Mouse (Mus musculus): ENCODE results near the gene Dlgap3. TPM values are rescaled to one million over a fixed set of nuclear protein-coding genes. Genes with fewer than 3 reads are reported as not detected.
A peak's percentile ranks its signal among the peaks of the same experiment; 100 is the strongest.

The Dlgap3 gene
- polyA plus RNA-seq (2015; fragmentation: Nextera tagmentation; extraction: Ambion mirVana) = 11.6 and 12.5 TPM in 2 replicates

DNA sequence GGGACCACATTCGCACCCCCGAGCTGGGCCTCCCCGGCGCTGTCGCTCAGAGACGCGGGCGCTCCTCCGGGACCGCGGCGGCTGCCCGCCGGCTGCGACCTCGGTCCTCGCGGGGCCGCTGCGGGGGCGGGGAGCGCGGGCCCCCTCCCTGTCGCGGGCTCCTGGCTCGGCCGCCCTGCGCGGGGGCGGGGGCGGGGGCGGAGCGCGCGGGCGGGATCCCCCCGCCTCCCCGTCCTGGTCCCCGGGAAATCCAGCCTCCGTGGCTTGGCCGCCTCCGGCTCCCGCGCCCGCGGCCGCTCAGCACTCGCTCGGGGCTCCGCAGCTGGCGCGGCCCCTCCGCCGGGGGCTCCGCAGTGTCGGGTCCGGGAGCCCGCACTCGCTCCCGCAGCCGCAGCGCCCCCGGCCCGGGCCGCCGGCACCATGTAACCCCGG lies at the start of gene Dlgap3:
Gene Dlgap3, plus strand, starts transcription at position 291 of the 432 bp plus-strand sequence.
- H3K9me3 ChIP-seq = no peaks in the 10 kb centered on the region
- H3K4me1 ChIP-seq = peaks cover 53% of the 10 kb centered on the region
- under 1% methylated on average over 63 of the region's 67 CpGs for WGBS
- H3K36me3 ChIP-seq = no peaks in the 10 kb centered on the region
- peak within 1 kb of the TSS; percentile 62 for H3K27ac ChIP-seq (replicated peaks)
- peak; percentile 69 for ATAC-seq (replicated peaks)
- peak within 1 kb of the TSS; percentile 65 for H3K9ac ChIP-seq (replicated peaks)
- no peaks in the 10 kb centered on the region; the same call in 1 of the 2 replicates for H3K27me3 ChIP-seq
- H3K4me3 ChIP-seq = peak within 1 kb of the TSS; percentile 68
- H3K4me2 ChIP-seq (replicated peaks) = peak within 1 kb of the TSS; percentile 96

DNA sequence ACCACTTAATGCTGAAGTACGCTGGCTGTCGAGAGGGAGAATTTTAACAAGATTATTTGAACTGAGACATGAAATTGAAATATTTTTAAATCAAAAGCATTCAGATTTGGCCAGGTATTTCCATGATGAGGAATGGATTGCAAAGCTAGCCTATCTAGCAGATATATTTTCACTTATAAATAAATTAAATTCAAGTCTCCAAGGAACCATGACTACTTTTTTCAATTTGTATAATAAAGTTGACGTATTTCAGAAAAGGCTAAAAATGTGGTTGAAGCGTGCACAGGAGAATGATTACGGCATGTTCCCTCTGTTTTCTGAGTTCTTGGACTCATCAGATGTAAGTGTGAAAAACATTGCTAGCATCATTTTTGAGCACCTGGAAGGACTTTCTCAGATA lies 45.6 kb upstream of the Dlgap3 start, which contains the start of gene Tmem35b:
Gene Tmem35b, plus strand, starts transcription at position 301 of the 400 bp plus-strand sequence.
- no peak within 1 kb of the TSS for H3K4me2 ChIP-seq (replicated peaks)
- H3K27me3 ChIP-seq = no peaks in the 10 kb centered on the region
- no peak within 1 kb of the TSS for H3K4me3 ChIP-seq
- no peak within 1 kb of the TSS for H3K27ac ChIP-seq (replicated peaks)
- H3K36me3 ChIP-seq = 0 out of 2 replicates have a peak, but pooled peaks cover 3% of the 10 kb centered on the region
- no peaks in the 10 kb centered on the region for H3K9me3 ChIP-seq
- ATAC-seq (replicated peaks) = no peak
- no peak within 1 kb of the TSS for H3K9ac ChIP-seq (replicated peaks)
- H3K4me1 ChIP-seq = peaks cover 7% of the 10 kb centered on the region
- 96% methylated on average over 5 of the region's 5 CpGs for WGBS

DNA sequence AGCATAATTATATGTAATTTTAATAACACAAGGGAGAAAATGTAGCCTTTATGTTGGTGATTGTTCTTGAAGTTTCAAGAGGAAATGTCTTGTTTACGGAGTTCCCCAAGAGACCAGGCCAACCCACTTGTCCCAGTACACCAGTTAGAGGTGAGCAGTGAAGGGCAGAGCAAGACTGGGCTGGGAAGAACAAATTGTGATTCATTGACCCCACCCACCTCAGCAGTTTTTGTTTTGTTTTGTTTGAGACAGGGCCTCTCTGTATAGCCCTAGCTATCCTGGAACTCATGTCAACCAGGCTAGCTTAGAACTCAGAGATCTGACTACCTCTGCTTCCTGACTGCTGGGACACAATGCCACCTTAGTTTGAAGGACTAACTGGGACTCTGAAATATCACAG lies 44.7 kb upstream of the Dlgap3 start:
- 0 out of 2 replicates have a peak, but pooled peaks cover 3% of the 10 kb centered on the region for H3K36me3 ChIP-seq
- no peak for ATAC-seq (replicated peaks)
- H3K27me3 ChIP-seq = no peaks in the 10 kb centered on the region
- no peak overlapping the region for H3K4me3 ChIP-seq
- 88% methylated on average over 1 of the region's 1 CpGs for WGBS
- no peak overlapping the region for H3K4me2 ChIP-seq (replicated peaks)
- no peaks in the 10 kb centered on the region for H3K9me3 ChIP-seq
- no peak overlapping the region for H3K27ac ChIP-seq (replicated peaks)
- H3K9ac ChIP-seq (replicated peaks) = no peak overlapping the region
- H3K4me1 ChIP-seq = peaks cover 7% of the 10 kb centered on the region

DNA sequence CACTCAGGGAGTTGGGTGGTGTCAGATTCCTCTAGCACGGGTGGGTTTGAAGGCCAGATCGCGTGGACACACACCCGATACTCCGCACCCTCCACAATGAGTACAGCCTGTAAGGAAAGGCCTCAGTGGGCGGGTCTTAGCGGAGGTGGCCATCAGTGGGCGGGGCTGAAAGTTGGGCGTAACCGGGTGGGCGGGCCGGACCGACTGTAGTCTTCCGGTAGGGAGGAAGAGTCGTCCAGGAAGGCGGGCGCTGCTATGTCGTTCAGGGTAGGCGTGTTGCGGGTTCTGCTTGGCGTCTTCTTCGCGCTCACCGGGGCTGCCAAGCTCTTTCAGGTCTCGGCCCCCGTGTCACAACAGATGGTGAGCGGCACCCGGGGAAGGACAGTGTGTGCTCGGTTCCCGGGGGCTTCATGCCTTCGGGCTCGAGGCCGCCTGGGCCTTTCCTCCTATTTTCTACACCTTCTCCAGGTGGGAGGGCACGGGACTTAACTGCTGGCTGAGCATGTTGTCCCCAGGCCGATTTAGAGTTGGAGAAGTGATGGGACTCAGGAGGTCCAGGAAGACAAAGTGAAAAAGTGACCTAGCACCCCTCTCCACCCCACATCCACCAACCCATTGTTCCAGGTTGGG lies 43.1 kb upstream of the Dlgap3 start:
- H3K9me3 ChIP-seq = no peaks in the 10 kb centered on the region
- WGBS = under 1% methylated on average over 34 of the region's 35 CpGs
- H3K4me2 ChIP-seq (replicated peaks) = peak overlapping the region; percentile 72
- ATAC-seq (replicated peaks) = peak; percentile 91
- H3K27ac ChIP-seq (replicated peaks) = no peak overlapping the region
- peaks cover 7% of the 10 kb centered on the region for H3K4me1 ChIP-seq
- H3K36me3 ChIP-seq = 0 out of 2 replicates have a peak, but pooled peaks cover 3% of the 10 kb centered on the region
- H3K27me3 ChIP-seq = no peaks in the 10 kb centered on the region
- peak overlapping the region; percentile 47 for H3K4me3 ChIP-seq
- H3K9ac ChIP-seq (replicated peaks) = peak overlapping the region; percentile 53

DNA sequence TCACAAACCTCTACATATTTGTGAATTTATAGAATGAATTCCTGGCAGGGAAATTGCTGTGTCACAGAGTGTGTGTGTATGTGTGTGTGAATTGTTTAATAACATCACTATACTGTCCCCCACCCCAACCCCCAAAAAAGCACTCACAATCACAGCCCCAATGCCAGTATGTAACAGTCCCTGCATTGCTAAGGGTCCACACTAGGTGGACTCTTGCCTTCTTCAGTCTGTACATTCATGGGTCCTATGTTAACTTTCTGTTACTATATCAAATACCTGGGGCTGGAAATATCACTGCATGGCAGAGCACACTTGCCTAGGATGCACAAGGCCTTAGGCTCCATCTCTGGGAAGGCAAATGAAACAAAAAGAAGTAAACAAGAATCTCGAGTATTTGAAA lies 34.3 kb upstream of the Dlgap3 start:
- Histone ChIP-seq H3K4me1 (no peaks in the 10 kb centered on the region), H3K36me3 (no peaks in the 10 kb centered on the region), H3K4me2 (replicated peaks) (no peak overlapping the region), H3K27ac (replicated peaks) (no peak overlapping the region), H3K9ac (replicated peaks) (no peak overlapping the region), H3K9me3 (no peaks in the 10 kb centered on the region), H3K4me3 (no peak overlapping the region), H3K27me3 (no peaks in the 10 kb centered on the region)
- 59% methylated on average over 1 of the region's 1 CpGs for WGBS
- ATAC-seq (replicated peaks) = no peak

DNA sequence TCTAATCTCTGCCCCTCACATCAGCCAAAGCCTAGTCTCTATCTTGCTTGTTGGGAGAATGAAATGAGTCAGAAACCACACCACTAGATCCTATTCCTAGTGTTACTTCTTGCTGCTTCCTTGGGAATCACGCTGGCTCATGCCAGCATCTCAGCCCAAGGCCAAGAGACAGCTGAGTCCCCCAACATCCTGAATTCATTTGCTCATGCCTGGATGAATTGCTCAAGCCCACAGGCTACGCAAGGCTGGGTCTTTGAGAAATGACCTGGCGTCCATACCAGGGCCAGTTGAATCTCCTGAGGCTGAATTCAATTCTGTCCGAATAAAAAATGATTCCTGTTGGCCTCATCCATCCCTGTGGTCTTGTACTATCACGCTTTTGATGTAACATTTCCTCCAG lies 31.4 kb upstream of the Dlgap3 start:
- H3K4me3 ChIP-seq = no peak overlapping the region
- H3K27me3 ChIP-seq = no peaks in the 10 kb centered on the region
- no peaks in the 10 kb centered on the region for H3K9me3 ChIP-seq
- WGBS = 89% methylated on average over 5 of the region's 5 CpGs
- ATAC-seq (replicated peaks) = no peak
- no peak overlapping the region for H3K4me2 ChIP-seq (replicated peaks)
- no peaks in the 10 kb centered on the region for H3K36me3 ChIP-seq
- H3K4me1 ChIP-seq = no peaks in the 10 kb centered on the region
- no peak overlapping the region for H3K9ac ChIP-seq (replicated peaks)
- H3K27ac ChIP-seq (replicated peaks) = no peak overlapping the region

DNA sequence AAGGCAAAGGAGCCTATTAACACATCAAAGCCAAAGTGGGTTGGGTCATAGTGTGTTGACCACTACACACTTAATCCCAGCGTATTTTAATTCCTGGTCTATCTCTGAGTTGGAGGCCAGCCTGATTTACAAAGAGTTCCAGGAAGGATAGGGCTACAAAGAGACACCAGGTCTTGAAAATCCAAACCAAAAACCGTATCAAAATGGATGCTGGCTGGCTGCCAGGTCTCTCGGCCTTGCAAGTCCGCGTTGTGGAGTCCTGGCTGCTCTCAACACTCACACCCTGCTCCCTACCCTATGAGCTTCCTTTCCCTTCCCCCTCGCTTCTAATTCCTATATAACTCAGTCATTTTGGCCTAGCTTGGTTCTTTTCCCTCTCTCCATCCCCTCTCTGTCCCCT lies 30.5 kb upstream of the Dlgap3 start:
- H3K27ac ChIP-seq (replicated peaks) = no peak overlapping the region
- no peak overlapping the region for H3K4me2 ChIP-seq (replicated peaks)
- no peaks in the 10 kb centered on the region for H3K36me3 ChIP-seq
- no peaks in the 10 kb centered on the region for H3K4me1 ChIP-seq
- H3K9ac ChIP-seq (replicated peaks) = no peak overlapping the region
- no peaks in the 10 kb centered on the region for H3K9me3 ChIP-seq
- WGBS = 25% methylated on average over 6 of the region's 6 CpGs
- no peak overlapping the region for H3K4me3 ChIP-seq
- H3K27me3 ChIP-seq = no peaks in the 10 kb centered on the region
- no peak for ATAC-seq (replicated peaks)

DNA sequence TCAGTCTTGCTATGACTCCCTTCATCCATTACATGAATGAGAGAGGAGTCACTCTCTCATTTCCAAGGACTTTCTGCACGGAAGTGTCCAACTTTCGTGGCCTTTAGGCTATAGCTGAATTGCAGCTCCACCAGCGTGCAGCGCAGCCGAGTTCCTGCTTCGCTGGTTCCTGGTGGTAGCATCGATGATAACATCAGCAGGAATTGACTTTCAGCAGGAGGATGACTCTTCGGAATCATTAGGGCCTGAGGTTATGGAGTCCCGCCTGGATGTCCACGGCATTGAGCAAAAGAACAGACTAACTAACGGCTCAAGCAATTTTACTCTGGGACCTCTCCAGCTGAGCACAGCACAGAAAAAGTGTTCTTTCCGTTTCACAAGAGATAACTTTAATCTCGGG lies 19.0 kb upstream of the Dlgap3 start:
- H3K9ac ChIP-seq (replicated peaks) = no peak overlapping the region
- H3K27me3 ChIP-seq = no peaks in the 10 kb centered on the region
- no peaks in the 10 kb centered on the region for H3K36me3 ChIP-seq
- no peak for ATAC-seq (replicated peaks)
- H3K9me3 ChIP-seq = no peaks in the 10 kb centered on the region
- no peak overlapping the region for H3K27ac ChIP-seq (replicated peaks)
- H3K4me2 ChIP-seq (replicated peaks) = no peak overlapping the region
- 83% methylated on average over 13 of the region's 13 CpGs for WGBS
- H3K4me1 ChIP-seq = no peaks in the 10 kb centered on the region
- no peak overlapping the region for H3K4me3 ChIP-seq

DNA sequence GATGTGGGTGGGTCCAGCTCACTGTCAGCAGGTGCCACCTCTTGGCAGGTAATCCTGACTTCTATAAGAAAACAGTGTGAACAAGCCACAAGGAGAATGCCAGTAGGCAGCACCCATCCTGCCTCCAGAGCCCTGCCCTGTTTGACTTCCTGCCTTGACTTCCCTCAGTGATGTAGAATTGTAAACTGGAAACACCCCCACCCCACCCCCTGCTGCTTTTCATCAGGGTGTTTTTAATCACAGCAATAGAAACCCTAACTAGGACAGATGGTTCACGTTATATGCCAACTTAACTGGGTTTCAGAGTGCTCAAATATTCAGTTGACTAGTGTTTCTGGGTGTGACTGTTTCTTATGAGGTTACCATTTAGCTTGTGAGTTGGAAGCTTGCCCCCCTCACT lies 15.7 kb upstream of the Dlgap3 start:
- H3K9ac ChIP-seq (replicated peaks) = no peak overlapping the region
- H3K27ac ChIP-seq (replicated peaks) = no peak overlapping the region
- no peak overlapping the region for H3K4me3 ChIP-seq
- no peaks in the 10 kb centered on the region for H3K27me3 ChIP-seq
- H3K4me1 ChIP-seq = no peaks in the 10 kb centered on the region
- ATAC-seq (replicated peaks) = no peak
- no peaks in the 10 kb centered on the region for H3K36me3 ChIP-seq
- WGBS = 47% methylated on average over 1 of the region's 1 CpGs
- H3K9me3 ChIP-seq = no peaks in the 10 kb centered on the region
- no peak overlapping the region for H3K4me2 ChIP-seq (replicated peaks)

DNA sequence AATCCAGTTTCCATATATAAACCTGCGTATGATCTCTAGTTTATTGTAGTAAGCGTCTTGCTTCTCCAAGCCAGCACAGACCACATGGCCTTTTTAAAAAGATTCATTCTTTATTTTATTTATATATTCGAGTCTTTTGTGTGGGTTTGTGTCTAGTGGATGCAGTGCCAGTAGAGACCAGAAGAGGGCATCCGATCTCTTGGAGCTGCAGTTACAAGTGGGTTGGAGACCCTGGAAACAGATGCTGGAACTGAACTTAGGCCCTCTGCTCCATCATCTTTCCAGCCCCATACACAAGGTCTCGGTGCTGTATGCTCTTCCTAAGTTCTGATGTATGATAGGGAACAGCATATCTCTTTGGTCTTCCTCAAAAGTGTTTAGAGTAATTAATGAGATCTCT lies 13.2 kb upstream of the Dlgap3 start:
- ATAC-seq (replicated peaks) = no peak
- Histone ChIP-seq H3K4me2 (replicated peaks) (no peak overlapping the region), H3K9me3 (no peaks in the 10 kb centered on the region), H3K4me3 (no peak overlapping the region), H3K4me1 (no peaks in the 10 kb centered on the region), H3K27ac (replicated peaks) (no peak overlapping the region), H3K36me3 (no peaks in the 10 kb centered on the region), H3K9ac (replicated peaks) (no peak overlapping the region), H3K27me3 (no peaks in the 10 kb centered on the region)
- WGBS = 64% methylated on average over 5 of the region's 5 CpGs

DNA sequence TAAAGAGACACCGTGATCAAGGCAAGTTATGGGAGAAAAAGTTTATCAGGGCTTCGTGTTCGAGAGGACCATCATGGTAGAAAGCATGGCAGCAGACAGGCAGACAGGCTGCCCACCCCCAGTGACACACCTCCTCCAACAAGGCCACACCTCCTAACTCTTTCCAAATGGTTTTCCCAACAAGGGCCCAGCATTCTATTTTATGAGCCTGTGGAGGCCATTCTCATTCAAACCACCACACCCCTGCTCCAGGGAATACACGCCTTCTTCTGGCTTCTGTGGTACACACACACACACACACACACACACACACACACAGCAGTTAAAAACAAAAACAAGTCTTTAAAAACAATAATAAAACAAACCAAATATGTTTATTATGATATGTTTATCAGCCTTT lies 11.3 kb upstream of the Dlgap3 start:
- 87% methylated on average over 4 of the region's 4 CpGs for WGBS
- no peaks in the 10 kb centered on the region for H3K9me3 ChIP-seq
- H3K36me3 ChIP-seq = no peaks in the 10 kb centered on the region
- no peak overlapping the region for H3K4me3 ChIP-seq
- no peaks in the 10 kb centered on the region for H3K4me1 ChIP-seq
- no peak for ATAC-seq (replicated peaks)
- H3K27ac ChIP-seq (replicated peaks) = no peak overlapping the region
- no peaks in the 10 kb centered on the region for H3K27me3 ChIP-seq
- no peak overlapping the region for H3K9ac ChIP-seq (replicated peaks)
- no peak overlapping the region for H3K4me2 ChIP-seq (replicated peaks)

DNA sequence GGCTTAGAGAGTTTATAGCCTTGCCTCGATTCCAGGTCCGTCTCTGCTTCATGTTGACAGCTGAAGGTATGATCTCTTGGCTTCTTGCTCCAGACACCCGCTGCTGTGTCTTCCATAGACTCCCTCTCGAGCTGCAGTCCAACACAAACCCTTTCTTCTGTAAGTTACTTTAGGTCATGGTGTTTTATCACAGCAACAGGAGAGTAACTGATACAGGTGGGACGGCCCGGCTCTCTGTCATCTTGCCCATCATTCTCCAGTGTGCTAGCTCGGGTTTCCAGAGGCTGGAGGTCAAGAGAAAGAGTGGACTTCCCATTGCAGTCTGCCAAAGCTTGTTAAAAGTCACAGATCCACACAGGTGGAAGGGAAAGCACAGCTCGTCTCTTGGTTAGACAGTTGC lies 5.1 kb upstream of the Dlgap3 start:
- Histone ChIP-seq H3K4me3 (no peak overlapping the region), H3K9ac (replicated peaks) (no peak overlapping the region)

DNA sequence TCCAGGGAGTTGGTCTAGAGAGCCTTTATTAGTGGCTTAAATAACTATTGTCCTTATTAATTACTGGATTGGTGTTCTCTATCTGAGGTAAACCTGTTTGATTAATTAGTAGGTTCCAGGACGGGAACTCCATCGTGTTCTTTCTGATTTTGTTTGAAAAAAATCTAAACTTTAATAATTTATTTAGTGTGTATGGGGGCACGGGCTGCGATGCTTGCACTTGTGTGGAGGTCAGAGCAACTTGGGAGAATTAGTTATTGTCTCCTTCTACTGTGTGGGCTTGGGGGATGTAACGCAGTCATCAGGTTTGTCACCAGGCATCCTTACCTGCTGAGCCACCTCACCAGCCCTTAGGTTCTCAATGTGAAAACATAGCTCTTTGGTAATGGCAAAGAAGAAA lies 1.9 kb upstream of the Dlgap3 start:
- Histone ChIP-seq H3K4me2 (replicated peaks) (no peak overlapping the region), H3K27ac (replicated peaks) (no peak overlapping the region), H3K36me3 (no peaks in the 10 kb centered on the region), H3K9ac (replicated peaks) (no peak overlapping the region), H3K27me3 (no peaks in the 10 kb centered on the region; the same call in 1 of the 2 replicates), H3K4me3 (no peak overlapping the region), H3K9me3 (no peaks in the 10 kb centered on the region), H3K4me1 (peaks cover 37% of the 10 kb centered on the region)
- WGBS = 69% methylated on average over 5 of the region's 5 CpGs
- no peak for ATAC-seq (replicated peaks)

More for the DNA sequence above, 5.1 kb upstream of the Dlgap3 start:
- peaks cover 12% of the 10 kb centered on the region for H3K4me1 ChIP-seq
- no peak for ATAC-seq (replicated peaks)
- H3K4me2 ChIP-seq (replicated peaks) = no peak overlapping the region
- H3K9me3 ChIP-seq = no peaks in the 10 kb centered on the region
- H3K27me3 ChIP-seq = no peaks in the 10 kb centered on the region; the same call in 1 of the 2 replicates
- H3K27ac ChIP-seq (replicated peaks) = no peak overlapping the region
- WGBS = 77% methylated on average over 8 of the region's 8 CpGs
- no peaks in the 10 kb centered on the region for H3K36me3 ChIP-seq

Data from forebrain, embryonic 15.5 days (tissue).